Mouse (Mus musculus) liver, adult 2 months (tissue): ENCODE data around the gene Ap2s1. TPM values are rescaled to one million over a fixed set of nuclear protein-coding genes. Genes with fewer than 3 reads are reported as not detected.
"Not testable (repeated sequence)": the region's sequence is repeated elsewhere in the genome, so short reads cannot be mapped to it uniquely, and the experiment has no call there.

Experiments used
- DNase-seq: peaks from one replicate; pipeline ENCODE4 v3.0.0-alpha.2; 2011; ENCODE audit warnings: low read depth, low spot score; ENCODE audit errors: extremely low read depth
- H3K27ac ChIP-seq: fragments of 200-500 bp; replicated peaks from 2 replicates; pipeline ENCODE4 v1.5.1; 2012; ENCODE audit warnings: low read depth, mild to moderate bottlenecking, control low read depth, inconsistent platforms, low read length; ENCODE audit not compliant: insufficient read depth
- H3K27me3 ChIP-seq: fragments of 200-500 bp; 2 replicates; pipeline ENCODE4 v1.6.1; 2012; ENCODE audit warnings: mild to moderate bottlenecking, moderate library complexity, low read length, inconsistent platforms; ENCODE audit not compliant: control insufficient read depth, insufficient read depth
- H3K36me3 ChIP-seq: fragments of 200-500 bp; 2 replicates; pipeline ENCODE4 v1.6.1; 2012; ENCODE audit warnings: low read length, inconsistent platforms; ENCODE audit not compliant: control insufficient read depth, insufficient read depth
- H3K4me1 ChIP-seq: fragments of 200-500 bp; 2 replicates; pipeline ENCODE4 v1.6.1; 2011; ENCODE audit warnings: low read length; ENCODE audit not compliant: control insufficient read depth, insufficient read depth
- H3K4me3 ChIP-seq: fragments of 200-500 bp; 2 replicates; pipeline ENCODE4 v1.5.1; 2011; ENCODE audit warnings: low read depth, mild to moderate bottlenecking, control low read depth, low read length, moderate library complexity; ENCODE audit not compliant: insufficient read depth
- H3K79me2 ChIP-seq: fragments of 200-500 bp; 2 replicates; pipeline ENCODE4 v1.6.1; 2012; ENCODE audit warnings: inconsistent platforms, mild to moderate bottlenecking, low read length, moderate library complexity; ENCODE audit not compliant: control insufficient read depth, insufficient read depth
- H3K9ac ChIP-seq: fragments of 200-500 bp; 2 replicates; pipeline ENCODE4 v1.6.1; 2012; ENCODE audit warnings: low read depth, mild to moderate bottlenecking, control low read depth, inconsistent platforms, low read length
- CTCF ChIP-seq: fragments of 200-500 bp; IDR thresholded peaks from 2 replicates; pipeline ENCODE4 v1.5.1; 2011; ENCODE audit warnings: low read depth, low read length, control low read depth
- POLR2A ChIP-seq: fragments of 200-500 bp; IDR thresholded peaks from 2 replicates; pipeline ENCODE4 v1.6.1; 2011; ENCODE audit warnings: low read length, control low read depth; ENCODE audit not compliant: insufficient read depth; ENCODE audit errors: extremely low read depth
- WGBS: fragments of 180-500 bp; shearing (Covaris S2); methylation state at CpG from one replicate; pipeline ENCODE4 v1.1.7; 2018; 5-methylcytosine and 5-hydroxymethylcytosine counted together
- polyA plus RNA-seq: library from polyadenylated mRNA; depleted of rRNA; stranded (reverse); fragments of >200 nt; gene quantifications from 2 replicates; pipeline ENCODE4 v1.2.3, GENCODE M21; 2012
- total RNA-seq: library from RNA; depleted of rRNA; stranded (reverse); fragments of >200 nt; gene quantifications from 2 replicates; pipeline ENCODE4 v1.2.3, GENCODE M21; 2014

The Ap2s1 gene
- total and polyA plus RNA-seq, 2 experiments = 116 to 171 TPM

DNA sequence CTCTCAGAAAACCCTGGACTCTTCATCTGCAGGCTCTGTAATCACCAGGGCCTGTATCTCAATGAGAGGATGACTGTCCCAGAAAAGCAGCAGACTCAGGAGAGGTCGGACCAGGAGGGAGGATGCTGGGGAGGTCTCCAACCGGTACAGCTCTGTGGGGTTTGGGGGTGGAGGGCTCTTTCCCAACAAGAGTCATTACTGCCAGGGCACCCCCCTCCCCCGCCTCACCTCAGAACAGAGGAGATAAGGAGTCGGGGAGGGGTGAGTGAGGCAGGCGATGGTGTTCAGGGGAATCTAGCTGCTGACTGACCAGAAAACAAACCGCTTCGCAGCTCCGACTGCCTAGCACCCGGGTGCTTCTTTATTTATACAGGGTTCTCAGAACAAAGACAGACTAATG, 30.0 kb upstream of the Ap2s1 start:
- Histone ChIP-seq H3K9ac (no peak overlapping the region), H3K79me2 (no peaks in the 10 kb centered on the region), H3K27ac (no peak overlapping the region), H3K36me3 (no peaks in the 10 kb centered on the region), H3K4me1 (no peaks in the 10 kb centered on the region), H3K27me3 (no peaks in the 10 kb centered on the region), H3K4me3 (no peak overlapping the region)
- WGBS = 33% methylated on average over 9 of the region's 9 CpGs
- no peak for DNase-seq
- TF ChIP-seq CTCF (no peak), POLR2A (no peak)

DNA sequence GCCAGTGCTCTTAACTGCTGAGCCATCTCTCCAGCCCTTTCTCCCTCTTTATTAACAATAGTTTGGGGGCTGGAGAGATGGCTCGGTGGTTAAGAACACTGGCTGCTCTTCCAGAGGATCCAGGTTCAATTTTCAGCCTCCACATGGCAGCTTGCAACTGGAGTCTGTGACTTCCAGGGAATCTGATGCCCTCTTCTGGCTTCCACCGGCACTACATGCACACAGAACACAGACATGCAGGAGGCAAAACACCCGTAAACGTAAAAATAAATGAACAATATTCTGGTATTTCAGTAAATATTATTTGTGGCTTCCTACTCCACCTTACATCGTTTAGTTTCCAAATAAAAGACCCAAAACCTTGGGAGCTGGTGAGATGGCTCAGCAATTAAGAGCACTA, 27.6 kb upstream of the Ap2s1 start:
- TF ChIP-seq CTCF (no peak; the same call in 1 of the 2 replicates), POLR2A (no peak)
- peak; percentile 12 for DNase-seq
- Histone ChIP-seq H3K9ac (no peak overlapping the region), H3K27me3 (no peaks in the 10 kb centered on the region), H3K4me3 (no peak overlapping the region), H3K79me2 (no peaks in the 10 kb centered on the region), H3K36me3 (no peaks in the 10 kb centered on the region), H3K4me1 (no peaks in the 10 kb centered on the region), H3K27ac (no peak overlapping the region)
- 76% methylated on average over 5 of the region's 5 CpGs for WGBS

DNA sequence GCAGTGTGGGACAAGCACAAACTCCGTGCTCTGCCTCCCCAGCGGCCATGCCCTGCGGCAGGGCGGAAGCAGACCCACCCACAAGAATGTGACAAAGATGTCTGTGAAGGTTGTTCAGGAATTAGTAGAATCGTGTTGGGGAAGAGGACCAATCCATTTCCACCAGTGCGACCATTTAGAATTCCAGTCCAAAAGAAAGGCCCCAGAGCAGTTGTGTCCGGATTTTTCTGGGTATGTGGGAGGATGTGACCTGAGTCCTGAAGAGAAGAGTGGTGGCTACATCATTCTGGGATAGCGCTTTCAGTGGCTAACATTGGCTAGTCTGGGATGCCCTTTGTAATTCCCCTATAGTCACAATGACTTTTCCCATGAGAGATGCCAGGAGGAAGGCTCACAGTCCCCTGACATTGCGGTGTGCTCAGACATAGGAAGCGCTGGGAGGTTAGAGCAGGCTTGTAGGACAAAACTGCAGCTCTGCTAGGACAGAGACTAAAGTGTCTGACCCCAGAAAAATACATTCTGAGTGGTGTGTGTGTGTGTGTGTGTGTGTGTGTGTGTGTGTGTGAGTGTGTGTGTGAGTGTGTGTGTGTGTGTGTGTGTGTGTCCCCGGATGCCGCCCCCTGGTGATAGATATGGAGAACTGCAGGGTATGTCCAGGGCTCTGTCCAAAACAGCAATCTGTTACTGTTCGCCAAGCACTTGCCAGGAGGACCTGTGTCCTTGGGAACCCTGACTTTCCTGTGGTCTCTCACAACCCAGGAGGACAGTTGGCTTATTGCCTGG, 25.4 kb upstream of the Ap2s1 start:
- no peak overlapping the region for H3K9ac ChIP-seq
- H3K36me3 ChIP-seq = no peaks in the 10 kb centered on the region
- H3K27me3 ChIP-seq = no peaks in the 10 kb centered on the region
- no peaks in the 10 kb centered on the region for H3K4me1 ChIP-seq
- DNase-seq = no peak
- H3K79me2 ChIP-seq = no peaks in the 10 kb centered on the region
- no peak overlapping the region for H3K4me3 ChIP-seq
- WGBS = 79% methylated on average over 13 of the region's 13 CpGs
- H3K27ac ChIP-seq = no peak overlapping the region
- TF ChIP-seq CTCF = peak; percentile 23; the same call in 1 of the 2 replicates
- TF ChIP-seq POLR2A = no peak

GRCm38 (mm10) chr7:16716456-16717152, 21.6 kb upstream of the Ap2s1 start:
- not testable (repeated sequence) for H3K36me3 ChIP-seq, H3K4me1 ChIP-seq, H3K79me2 ChIP-seq, H3K9ac ChIP-seq, DNase-seq, H3K27me3 ChIP-seq, H3K4me3 ChIP-seq, H3K27ac ChIP-seq
- WGBS = 69% methylated on average over 8 of the region's 8 CpGs

- Histone ChIP-seq H3K27me3 (no peaks in the 10 kb centered on the region), H3K4me3 (no peak within 1 kb of the TSS), H3K36me3 (no peaks in the 10 kb centered on the region), H3K9ac (no peak within 1 kb of the TSS), H3K27ac (no peak within 1 kb of the TSS), H3K4me1 (no peaks in the 10 kb centered on the region), H3K79me2 (no peaks in the 10 kb centered on the region)
- WGBS = 79% methylated on average over 2 of the region's 2 CpGs
- TF ChIP-seq CTCF = no peak
- TF ChIP-seq POLR2A = no peak
- no peak for DNase-seq
Observed at GRCm38 (mm10) chr7:16721629-16722028, 16.6 kb upstream of the Ap2s1 start, which contains the start of gene Ceacam9. Gene Ceacam9 (plus strand): TSS chr7:16721929.

GRCm38 (mm10) chr7:16722490-16722889, 15.7 kb upstream of the Ap2s1 start:
- not testable (repeated sequence) for H3K9ac ChIP-seq, H3K36me3 ChIP-seq, H3K4me3 ChIP-seq, H3K27ac ChIP-seq, H3K27me3 ChIP-seq, H3K79me2 ChIP-seq, H3K4me1 ChIP-seq, DNase-seq
- 65% methylated on average over 3 of the region's 3 CpGs for WGBS
